Mouse (Mus musculus) left cerebral cortex, adult 2 months (tissue): ENCODE measurements at regions not wholly inside any gene's neighbourhood (a gene's known extent, or its start where the extent isn't known, plus 50 kb on each side); places are given as distances from the start of the nearest gene placed in this dataset.

Source experiments
- DNase-seq, 2 experiments: peaks; one replicate each; pipeline ENCODE4 v3.0.0; 2021 to 2022; ENCODE audit warnings: low spot score in 2 of 2, mixed read lengths in 1 of 2; ENCODE audit errors: extremely low spot score in 1 of 2
- H3K27ac ChIP-seq: fragments of 200-600 bp; 2 replicates; pipeline ENCODE4 v1.8.1; 2022
- H3K4me3 ChIP-seq: fragments of 200-600 bp; 2 replicates; pipeline ENCODE4 v1.8.1; 2022
- CTCF ChIP-seq: fragments of 200-600 bp; IDR thresholded peaks from 2 replicates; pipeline ENCODE4 v1.8.1; 2022; ENCODE audit warnings: antibody characterized with exemption, mild to moderate bottlenecking, moderate library complexity
- intact Hi-C: fragments of 180-260 bp; cut with DNase I; formaldehyde crosslinking; loops from one replicate; pipeline ENCODE4 v1.15.1; 2025

DNA sequence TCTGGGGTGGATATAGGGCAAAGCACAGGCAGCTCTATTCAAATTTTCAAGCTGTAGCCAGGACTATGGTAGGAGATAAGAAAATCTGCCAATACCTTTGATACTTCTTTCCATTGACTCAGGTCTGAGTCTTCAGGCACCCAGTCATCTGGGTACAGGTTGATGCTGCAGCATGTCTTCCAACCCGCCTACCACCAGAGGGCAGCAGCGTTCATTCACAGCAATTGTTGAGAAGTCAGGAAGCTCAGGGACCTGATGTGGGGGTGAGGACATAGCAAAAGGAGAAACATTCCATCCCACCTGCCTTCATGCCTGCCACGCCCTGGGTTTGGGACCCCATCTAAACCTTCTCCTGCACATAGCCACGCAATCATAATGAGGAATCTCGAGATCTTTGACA lies 118.2 kb upstream of the Gm21876 start:
- peak in 1 of 2 experiments; percentile 12 for DNase-seq
- TF ChIP-seq CTCF = peak; percentile 42
- Histone ChIP-seq H3K27ac (no peak overlapping the region), H3K4me3 (no peak overlapping the region)
- intact Hi-C loops = no loop called here

DNA sequence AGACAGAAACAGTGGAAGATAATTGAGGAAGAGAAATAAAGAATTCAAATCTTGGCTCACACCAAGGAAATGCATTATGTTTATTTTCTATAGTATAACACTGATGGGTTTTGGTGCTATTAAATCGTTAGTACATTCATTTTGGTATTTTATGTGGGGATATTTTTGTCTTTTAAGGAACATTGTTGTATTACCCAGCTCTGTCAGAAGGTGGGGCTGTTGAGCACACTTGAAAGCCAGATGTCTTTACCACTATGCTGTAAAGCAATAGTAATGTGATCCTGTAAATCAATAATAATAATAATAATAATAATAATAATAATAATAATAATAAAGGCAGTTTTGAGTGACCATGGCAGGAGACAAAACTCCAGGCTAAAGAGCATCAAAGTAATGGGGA lies 120.0 kb upstream of the Gm21876 start:
- DNase-seq = no peak
- TF ChIP-seq CTCF = no peak; the same call in 1 of the 2 replicates
- no peak overlapping the region for H3K4me3 ChIP-seq
- intact Hi-C loops = no loop called here
- no peak overlapping the region for H3K27ac ChIP-seq

DNA sequence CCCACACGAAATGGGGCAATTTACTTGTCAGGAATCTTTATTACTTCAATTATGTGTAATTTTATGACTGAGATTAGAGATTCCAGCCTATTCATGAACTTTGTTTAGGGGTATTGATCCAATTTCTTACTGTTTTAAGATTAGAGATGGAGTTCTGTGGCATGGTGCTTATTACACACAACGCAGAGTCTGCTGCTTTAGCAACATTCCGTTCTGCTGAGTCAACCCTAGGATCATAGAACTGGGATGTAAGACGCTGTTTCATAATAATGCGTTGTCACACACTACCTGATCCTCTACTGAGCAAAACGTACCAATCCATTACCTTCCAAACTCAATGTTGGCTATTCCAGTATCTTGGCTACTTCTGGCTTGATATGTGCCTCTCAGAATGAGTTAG lies 121.9 kb upstream of the Gm21876 start:
- H3K4me3 ChIP-seq = no peak overlapping the region
- intact Hi-C loops = no loop called here
- no peak for TF ChIP-seq CTCF
- no peak overlapping the region for H3K27ac ChIP-seq
- no peak for DNase-seq

DNA sequence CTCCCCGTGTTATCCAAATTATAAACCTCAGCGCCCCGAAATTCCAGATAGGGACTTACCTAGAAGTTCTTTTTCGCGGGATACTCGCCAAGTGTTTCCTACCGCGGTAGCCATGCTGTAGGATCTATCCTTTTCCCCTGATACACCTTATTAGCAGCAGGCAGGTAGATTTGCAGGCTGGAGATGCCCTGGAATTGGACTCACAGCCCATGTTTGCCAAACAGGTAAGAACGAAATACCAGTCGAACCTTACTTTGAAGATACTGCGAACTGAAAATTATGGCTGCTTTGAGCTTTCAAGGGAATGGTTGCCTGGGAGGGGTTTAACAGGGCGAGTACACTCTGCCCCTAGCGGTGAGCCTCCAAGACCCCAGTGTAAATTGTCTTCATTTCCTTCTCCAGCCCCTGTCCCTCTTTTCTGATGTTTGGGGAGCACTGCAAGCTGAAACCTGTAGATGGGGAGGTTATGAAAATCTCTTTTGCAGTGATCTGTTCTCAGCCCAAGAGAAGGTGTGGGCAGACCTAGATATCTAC lies 149.8 kb upstream of the Agtr2 start:
- no peak overlapping the region for H3K4me3 ChIP-seq
- DNase-seq = no peak
- TF ChIP-seq CTCF = no peak; the same call in 1 of the 2 replicates
- no peak overlapping the region for H3K27ac ChIP-seq
- intact Hi-C loops = loop anchor here (1.0 kb wide), 1 partner anchor 13 kb away; no protein-coding TSS in a partner anchor

DNA sequence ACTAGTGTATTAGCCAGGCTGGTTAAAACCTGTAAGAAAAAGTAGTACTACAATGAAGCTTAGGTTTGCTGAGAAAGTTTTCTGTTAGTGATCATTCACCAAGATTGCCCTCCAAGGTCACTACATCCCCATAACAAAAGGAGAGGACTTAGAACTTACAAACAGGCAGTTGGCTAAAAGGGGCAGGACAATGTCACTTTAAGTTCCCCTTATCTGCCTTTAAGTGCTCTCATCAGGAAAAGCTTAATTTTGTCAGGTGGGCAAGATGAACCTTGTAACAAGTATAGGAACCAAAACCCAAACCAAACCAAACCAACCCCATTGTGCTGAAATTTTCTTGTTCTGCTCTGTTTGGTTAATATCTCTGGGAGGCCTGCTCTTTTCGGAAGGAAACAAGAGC lies 139.9 kb upstream of the Agtr2 start:
- H3K27ac ChIP-seq = no peak overlapping the region
- intact Hi-C loops = no loop called here
- H3K4me3 ChIP-seq = no peak overlapping the region
- no peak for DNase-seq
- TF ChIP-seq CTCF = no peak

DNA sequence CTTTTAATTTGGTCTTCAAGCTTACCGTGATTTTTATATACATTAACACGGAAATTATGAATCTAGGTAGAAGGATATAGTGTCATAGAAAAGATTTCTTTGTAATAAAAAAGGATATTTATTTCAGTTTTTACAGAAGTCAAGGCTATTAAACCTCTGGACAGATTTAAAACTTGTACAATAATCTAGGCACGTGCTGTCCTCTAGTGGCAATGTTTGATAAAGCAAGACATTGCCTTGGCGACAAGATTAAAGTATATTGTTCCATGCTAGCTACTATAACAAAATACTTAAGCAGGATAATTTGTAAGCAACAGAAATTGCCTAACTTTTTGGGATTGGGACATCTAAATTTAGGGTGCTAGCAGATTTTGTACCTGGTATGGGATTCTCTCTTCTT lies 133.8 kb upstream of the Agtr2 start:
- Histone ChIP-seq H3K27ac (no peak overlapping the region), H3K4me3 (no peak overlapping the region)
- intact Hi-C loops = no loop called here
- peak; percentile 66 for TF ChIP-seq CTCF
- DNase-seq = no peak

DNA sequence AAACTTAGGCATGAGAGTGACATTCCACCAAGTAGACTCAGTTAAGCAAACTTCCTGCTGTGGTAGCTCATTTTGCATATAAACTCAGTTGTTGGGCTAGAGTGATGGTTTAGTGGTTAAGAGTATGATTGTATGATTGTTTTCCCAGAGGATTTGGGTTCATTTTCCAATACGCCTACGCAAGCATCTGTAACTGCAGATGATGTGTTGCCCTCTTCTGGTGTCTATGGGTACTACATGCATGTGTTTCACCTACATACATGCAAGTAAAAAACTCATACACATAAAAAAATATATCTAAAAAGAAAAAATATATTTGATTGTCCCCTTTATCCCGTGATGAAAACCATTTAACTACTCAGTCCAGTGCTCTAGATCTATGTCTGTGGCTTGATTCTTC lies 132.0 kb upstream of the Agtr2 start:
- DNase-seq = no peak
- H3K27ac ChIP-seq = no peak overlapping the region
- intact Hi-C loops = no loop called here
- H3K4me3 ChIP-seq = no peak overlapping the region
- TF ChIP-seq CTCF = peak; percentile 57

DNA sequence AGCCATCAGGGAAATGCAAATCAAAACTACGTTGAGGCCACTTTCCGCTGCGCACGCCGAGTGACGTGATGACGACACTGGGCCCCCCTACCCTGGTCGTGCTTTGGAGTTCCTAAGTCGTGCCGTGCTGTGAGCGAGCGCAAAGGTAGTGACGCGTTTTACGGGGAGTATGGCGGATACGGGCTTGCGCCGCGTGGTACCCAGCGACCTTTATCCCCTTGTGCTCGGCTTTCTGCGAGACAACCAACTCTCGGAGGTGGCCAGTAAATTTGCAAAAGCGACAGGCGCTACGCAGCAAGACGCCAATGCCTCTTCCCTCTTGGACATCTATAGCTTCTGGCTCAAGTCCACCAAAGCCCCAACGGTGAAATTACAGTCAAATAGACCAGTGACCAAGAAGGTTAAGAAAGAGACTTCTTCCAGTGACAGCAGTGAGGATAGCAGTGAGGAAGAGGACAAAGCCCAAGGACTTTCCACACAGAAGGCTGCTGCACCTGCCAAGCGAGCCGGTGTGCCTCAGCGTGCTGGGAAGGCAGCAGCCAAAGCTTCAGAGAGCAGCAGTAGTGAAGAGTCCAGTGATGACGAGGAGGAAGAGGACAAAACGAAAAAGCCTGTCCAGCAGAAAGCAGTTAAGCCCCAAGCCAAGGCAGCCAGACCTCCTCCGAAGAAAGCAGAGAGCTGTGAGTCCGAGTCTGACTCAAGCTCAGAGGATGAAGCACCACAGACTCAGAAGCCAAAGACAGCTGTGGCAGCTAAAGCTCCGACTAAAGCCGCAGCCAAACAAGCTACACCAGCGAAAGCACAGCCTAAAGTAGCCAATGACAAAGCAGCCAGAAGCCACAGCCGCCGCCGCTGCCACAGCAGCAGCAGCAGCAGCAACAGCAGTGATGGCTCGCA lies 123.3 kb upstream of the Agtr2 start:
- no peak for TF ChIP-seq CTCF
- peak; percentile 45 to 53 for DNase-seq
- Histone ChIP-seq H3K27ac (peak overlapping the region; percentile 53; the same call in 1 of the 2 replicates), H3K4me3 (peak overlapping the region; percentile 45)
- intact Hi-C loops = no loop called here

DNA sequence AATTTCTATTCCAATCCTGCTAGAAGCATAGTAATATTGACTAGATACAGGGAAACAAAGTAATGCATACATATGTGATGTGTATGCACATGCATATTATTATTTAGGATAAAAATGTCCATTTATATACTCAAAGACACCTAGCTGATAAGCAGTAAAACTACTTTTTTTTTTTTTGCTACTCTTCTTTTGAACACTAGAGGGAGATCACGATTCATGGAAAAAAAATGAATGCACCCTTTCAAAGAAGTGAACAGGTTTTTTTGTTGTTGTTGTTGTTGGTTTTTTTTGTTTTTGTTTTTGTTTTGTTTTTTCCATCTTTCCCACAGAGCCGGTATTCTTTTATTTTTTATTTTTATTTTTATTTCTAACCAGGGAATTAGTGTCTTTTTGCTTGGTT lies 99.1 kb upstream of the Agtr2 start:
- peak; percentile 59 for TF ChIP-seq CTCF
- no peak overlapping the region for H3K4me3 ChIP-seq
- no peak for DNase-seq
- intact Hi-C loops = loop anchor here (2.0 to 10.0 kb wide), 2 partner anchors 444 to 1910 kb away; no protein-coding TSS in a partner anchor
- no peak overlapping the region for H3K27ac ChIP-seq

DNA sequence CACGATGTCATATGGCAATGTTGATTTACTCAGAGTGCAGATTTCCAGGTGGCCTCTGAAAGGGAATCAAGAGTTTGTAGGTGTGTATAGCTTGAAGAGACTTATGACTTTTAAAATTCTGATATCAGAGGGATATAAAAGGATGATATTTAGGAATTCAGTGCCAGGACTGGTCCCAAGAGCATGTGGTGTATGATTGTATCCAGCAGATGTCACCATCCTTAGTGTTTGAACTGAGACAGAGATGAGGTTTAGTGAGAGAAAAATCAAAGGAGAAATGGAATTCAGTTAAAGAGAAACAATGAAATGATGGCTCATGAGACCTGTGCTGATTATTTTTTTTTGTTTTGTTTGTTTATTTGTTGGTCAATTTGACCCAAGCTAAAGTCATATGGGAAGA lies 94.4 kb upstream of the Agtr2 start:
- DNase-seq = no peak
- Histone ChIP-seq H3K4me3 (no peak overlapping the region), H3K27ac (no peak overlapping the region)
- intact Hi-C loops = loop anchor here (10.0 kb wide), 1 partner anchor 1905 kb away; no protein-coding TSS in a partner anchor
- peak; percentile 31 for TF ChIP-seq CTCF

DNA sequence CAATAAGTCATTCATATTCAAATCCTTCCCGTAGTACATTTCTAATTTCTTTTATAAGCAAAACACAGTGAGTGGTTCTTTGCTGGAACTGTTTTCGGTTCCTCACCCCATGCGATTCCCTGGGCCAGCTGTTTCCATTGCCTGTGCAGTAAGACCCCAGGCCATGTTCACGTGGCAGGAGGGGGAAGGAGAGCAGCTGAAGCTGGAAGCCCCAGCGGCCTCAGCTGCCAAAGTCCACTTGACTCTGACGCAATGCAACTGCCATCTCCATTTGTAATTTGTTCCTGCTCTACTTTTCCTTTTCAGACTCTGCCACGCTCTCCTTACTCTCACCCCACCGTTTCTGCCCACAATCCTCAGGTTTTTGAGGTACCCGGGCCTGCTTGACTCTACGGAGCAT lies 91.1 kb upstream of the Agtr2 start:
- H3K4me3 ChIP-seq = no peak overlapping the region
- TF ChIP-seq CTCF = no peak
- DNase-seq = no peak
- intact Hi-C loops = no loop called here
- no peak overlapping the region for H3K27ac ChIP-seq

DNA sequence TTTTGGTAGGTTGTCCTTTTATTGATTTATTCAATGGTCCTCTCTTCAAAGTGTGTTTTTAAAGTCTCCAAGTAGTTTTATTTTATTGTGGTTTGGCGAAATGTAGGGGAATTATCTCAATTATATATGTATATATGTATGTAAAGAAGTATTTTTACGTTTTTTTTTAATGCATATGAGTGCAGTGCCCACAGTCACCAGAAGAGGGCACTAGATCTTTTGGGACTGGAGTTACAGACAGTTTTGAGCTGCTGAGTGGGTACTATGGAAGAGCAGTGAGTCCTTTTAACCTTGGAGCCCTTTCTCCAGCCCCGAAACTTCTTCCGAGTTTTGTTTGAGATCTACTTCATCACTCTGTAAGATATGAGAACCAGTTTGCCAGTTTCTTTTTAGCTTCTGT lies 59.5 kb upstream of the Agtr2 start:
- peak; percentile 50 for TF ChIP-seq CTCF
- DNase-seq = no peak

DNA sequence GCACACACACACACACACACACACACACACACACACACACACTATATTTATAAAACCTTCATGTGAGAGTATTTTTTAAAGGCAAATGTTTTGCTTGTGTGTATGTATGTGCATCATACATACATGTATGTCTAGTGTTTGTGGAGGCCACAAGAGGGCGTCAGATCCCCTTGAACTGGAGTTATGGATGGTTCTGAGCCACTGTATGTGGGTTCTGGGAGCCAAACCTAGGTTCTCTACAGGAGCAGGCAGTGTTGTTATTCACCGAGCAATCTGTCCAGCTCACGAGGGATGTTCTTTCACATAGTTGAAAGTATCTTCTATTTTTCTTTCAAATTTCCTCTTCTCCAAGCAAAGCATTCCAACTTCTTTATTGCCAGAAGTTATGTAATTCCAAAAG lies 56.3 kb upstream of the Agtr2 start:
- Histone ChIP-seq H3K27ac (no peak overlapping the region), H3K4me3 (no peak overlapping the region)
- intact Hi-C loops = loop anchor here (10.0 kb wide), 1 partner anchor 667 kb away; no protein-coding TSS in a partner anchor
- no peak for TF ChIP-seq CTCF
- DNase-seq = no peak

More for the DNA sequence above, 59.5 kb upstream of the Agtr2 start:
- Histone ChIP-seq H3K27ac (no peak overlapping the region), H3K4me3 (no peak overlapping the region)
- intact Hi-C loops = loop anchor here (10.0 kb wide), 1 partner anchor 670 kb away; no protein-coding TSS in a partner anchor
